Mouse (Mus musculus) liver, adult 2 months (tissue): ENCODE results near the gene Pfdn5.

Experiments used
- CTCF ChIP-seq: fragments of 200-500 bp; IDR thresholded peaks from 2 replicates; pipeline ENCODE4 v1.5.1; 2011; ENCODE audit warnings: low read depth, low read length, control low read depth
- POLR2A ChIP-seq: fragments of 200-500 bp; IDR thresholded peaks from 2 replicates; pipeline ENCODE4 v1.6.1; 2011; ENCODE audit warnings: low read length, control low read depth; ENCODE audit not compliant: insufficient read depth; ENCODE audit errors: extremely low read depth

DNA sequence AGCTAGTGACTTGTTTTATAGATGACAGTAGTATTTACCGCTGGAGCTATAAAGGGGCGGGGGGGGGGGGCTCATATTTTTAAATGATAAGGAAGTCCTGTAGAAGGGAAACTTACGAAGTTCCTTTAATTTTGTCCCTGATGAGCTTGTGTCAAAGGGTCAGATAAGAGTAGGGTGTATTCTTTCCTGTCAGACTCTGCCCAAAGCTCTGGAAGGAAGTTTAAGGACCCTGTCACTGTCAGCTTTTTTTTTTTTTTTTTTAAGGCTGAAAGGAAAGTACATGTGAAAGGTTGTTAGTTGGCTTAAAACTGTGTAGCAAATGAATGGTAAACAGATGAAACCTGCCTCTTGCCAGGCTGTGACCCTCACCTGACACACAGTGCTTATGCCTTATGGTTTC lies 42.3 kb upstream of the Pfdn5 start:
- no peak for TF ChIP-seq POLR2A
- TF ChIP-seq CTCF, result no peak
